Mouse (Mus musculus) spleen, postnatal 4 days (tissue): ENCODE data around the gene Map7d1.

Source experiments
- DNase-seq, 2 experiments: peaks; one replicate each; pipeline ENCODE4 v3.0.0; 2022; ENCODE audit warnings: low spot score in 2 of 2

Map7d1 gene

GRCm38 (mm10) chr4:126256131-126256791 is at the start of gene Map7d1:
Gene Map7d1 (minus strand): TSS chr4:126256343.
- peak; percentile 85 to 94 for DNase-seq

- DNase-seq, result no peak
Observed at GRCm38 (mm10) chr4:126305428-126305827, 49.3 kb upstream of the Map7d1 start.

GRCm38 (mm10) chr4:126303877-126304276 is 47.7 kb upstream of the Map7d1 start:
- DNase-seq, result no peak

- DNase-seq, result no peak
Observed at GRCm38 (mm10) chr4:126301584-126302309, 45.6 kb upstream of the Map7d1 start.

GRCm38 (mm10) chr4:126300916-126301583 is 44.9 kb upstream of the Map7d1 start:
- DNase-seq, result no peak

- DNase-seq, result no peak
Observed at GRCm38 (mm10) chr4:126296617-126297101, 40.5 kb upstream of the Map7d1 start.

GRCm38 (mm10) chr4:126295937-126296336 is 39.8 kb upstream of the Map7d1 start:
- no peak for DNase-seq

GRCm38 (mm10) chr4:126295152-126295551 is 39.0 kb upstream of the Map7d1 start:
- no peak for DNase-seq

GRCm38 (mm10) chr4:126291196-126291595 is 35.1 kb upstream of the Map7d1 start:
- DNase-seq, result no peak

- DNase-seq, result no peak
Observed at GRCm38 (mm10) chr4:126290314-126290713, 34.2 kb upstream of the Map7d1 start.

GRCm38 (mm10) chr4:126288085-126288666 is 32.0 kb upstream of the Map7d1 start:
- no peak for DNase-seq

GRCm38 (mm10) chr4:126287302-126287995 is 31.3 kb upstream of the Map7d1 start:
- no peak for DNase-seq

- DNase-seq, result no peak
Observed at GRCm38 (mm10) chr4:126286492-126286891, 30.3 kb upstream of the Map7d1 start, which contains the start of gene Col8a2. Gene Col8a2 (plus strand): TSS chr4:126286793.

- no peak for DNase-seq
Observed at GRCm38 (mm10) chr4:126283582-126283981, 27.4 kb upstream of the Map7d1 start.

GRCm38 (mm10) chr4:126281706-126282105 is 25.6 kb upstream of the Map7d1 start:
- DNase-seq, result no peak

- DNase-seq, result no peak
Observed at GRCm38 (mm10) chr4:126278961-126279360, 22.8 kb upstream of the Map7d1 start.

GRCm38 (mm10) chr4:126278565-126278915 is 22.4 kb upstream of the Map7d1 start:
- no peak for DNase-seq

- no peak for DNase-seq
Observed at GRCm38 (mm10) chr4:126277906-126278564, 21.9 kb upstream of the Map7d1 start.

GRCm38 (mm10) chr4:126275681-126276131 is 19.6 kb upstream of the Map7d1 start:
- DNase-seq, result no peak

GRCm38 (mm10) chr4:126275081-126275480 is 18.9 kb upstream of the Map7d1 start:
- DNase-seq, result no peak

GRCm38 (mm10) chr4:126273753-126274152 is 17.6 kb upstream of the Map7d1 start:
- DNase-seq, result no peak
